In genomic region chr11:80628992-80629865, GRCm38 (mm10) we compare ENCODE assay signal across 28 mouse cellular contexts.
DNase-seq lines count a peak whose midpoint lies in the region; ATAC-seq and TF ChIP-seq lines count a peak whose summit lies in the region.
"Had no signal": no experiment of that assay in that cellular context is flagged by ENCODE, and none has a peak within 500 bp of the region (broad histone marks: within the 10 kb centered on the region; RNA-seq: fewer than 3 reads in every experiment).

No protein-coding gene starts in this region.

- whole genome bisulfite sequencing in intestine, embryonic 16.5 days, result 86% methylated on average over 10 of the region's 10 CpGs
- WGBS in intestine, embryonic 15.5 days, result 85% methylated on average over 10 of the region's 10 CpGs
- 84% methylated on average over 10 of the region's 10 CpGs for WGBS in stomach, postnatal 0 days

- no peak overlapping the region for H3K9ac ChIP-seq in intestine, embryonic 16.5 days (ENCODE audit: low read depth, low read length)
- no peak overlapping the region for H3K9ac ChIP-seq in intestine, embryonic 15.5 days
- H3K9ac ChIP-seq in stomach, postnatal 0 days (ENCODE audit: low read length), result no peak overlapping the region
- H3K9ac ChIP-seq: embryonic facial prominence, embryonic 13.5 days; heart, embryonic 13.5 days; hindbrain, embryonic 14.5 days; liver, embryonic 14.5 days; stomach, embryonic 15.5 days had no signal

- in situ Hi-C loops in Patski (cut with MboI; ENCODE audit: low pct_unique_long_range_greater_than_20kb), result no loop called here

- DNase-seq in lung, postnatal 10 days, result peak; percentile 10
- no peak for DNase-seq in lung, postnatal 25 days (ENCODE audit: low spot score)
- DNase-seq in Patski (ENCODE audit: low read depth, low spot score), result peak; percentile 42
- peak; percentile 25 for DNase-seq in stomach, postnatal 0 days (ENCODE audit: low spot score)
- no peak for DNase-seq in left cerebral cortex, adult 9 months (ENCODE audit: low spot score in 2 of 2)
- no peak for DNase-seq in right cerebral cortex, postnatal 36 days (ENCODE audit: low spot score in 2 of 2)
- DNase-seq: adrenal gland, postnatal 25 days; cerebellum, adult 18-20 months; cerebellum, postnatal 10 days; gastrocnemius, adult 2 months; gastrocnemius, postnatal 36 days; heart, adult 18-20 months; heart, postnatal 10 days; kidney, adult 2 months; kidney, postnatal 4 days; layer of hippocampus, adult 9-11 months; liver; midbrain, embryonic 14.5 days; thymus, postnatal 14 days had no signal

- no peak for TF ChIP-seq EP300 in stomach, postnatal 0 days (optimal IDR thresholded peaks at IDR 0.05)

- ATAC-seq in intestine, embryonic 16.5 days, result peak; percentile 38; the same call in 1 of the 2 replicates
- no peak for ATAC-seq in intestine, embryonic 15.5 days
- peak; percentile 54 for ATAC-seq in Patski
- peak; percentile 86 for ATAC-seq in stomach, postnatal 0 days (ENCODE audit: low FRiP score, low TSS enrichment)
- ATAC-seq: forebrain, embryonic 16.5 days had no signal

- H3K4me1 ChIP-seq in intestine, embryonic 16.5 days (ENCODE audit: control insufficient read depth, insufficient read depth, low read length), result no peaks in the 10 kb centered on the region
- H3K4me1 ChIP-seq in intestine, embryonic 15.5 days (replicated peaks), result no peaks in the 10 kb centered on the region
- H3K4me1 ChIP-seq in stomach, postnatal 0 days (replicated peaks; ENCODE audit: control insufficient read depth, insufficient read depth), result no peaks in the 10 kb centered on the region
- H3K4me1 ChIP-seq: embryonic facial prominence, embryonic 13.5 days; stomach, embryonic 15.5 days had no signal

- CTCF ChIA-PET in Patski (lab: Charles Lee), result interaction anchor here (1.3 kb wide), 1 partner anchor 250 kb away, joined by 3 read pairs; no protein-coding TSS in a partner anchor

- H3K27me3 ChIP-seq in intestine, embryonic 16.5 days (replicated peaks; ENCODE audit: control insufficient read depth, insufficient read depth, low read length), result no peaks in the 10 kb centered on the region
- no peaks in the 10 kb centered on the region for H3K27me3 ChIP-seq in intestine, embryonic 15.5 days (replicated peaks)
- H3K27me3 ChIP-seq in Patski, result no peaks in the 10 kb centered on the region
- no peaks in the 10 kb centered on the region for H3K27me3 ChIP-seq in stomach, postnatal 0 days (ENCODE audit: control insufficient read depth, insufficient read depth, low read length)
- H3K27me3 ChIP-seq: embryonic facial prominence, embryonic 13.5 days; heart, embryonic 13.5 days; stomach, embryonic 15.5 days had no signal

- H3K36me3 ChIP-seq in intestine, embryonic 16.5 days (ENCODE audit: control insufficient read depth, insufficient read depth, low read length), result no peaks in the 10 kb centered on the region
- H3K36me3 ChIP-seq in intestine, embryonic 15.5 days, result no peaks in the 10 kb centered on the region
- no peaks in the 10 kb centered on the region for H3K36me3 ChIP-seq in stomach, postnatal 0 days (ENCODE audit: control insufficient read depth, insufficient read depth, low read length)
- H3K36me3 ChIP-seq: embryonic facial prominence, embryonic 13.5 days; heart, embryonic 13.5 days; stomach, embryonic 15.5 days had no signal

- POLR2A ChIA-PET in Patski (lab: Charles Lee), result no interaction called here

- H3K4me3 ChIP-seq in intestine, embryonic 16.5 days (ENCODE audit: low read length), result no peak overlapping the region
- no peak overlapping the region for H3K4me3 ChIP-seq in intestine, embryonic 15.5 days (replicated peaks)
- no peak overlapping the region for H3K4me3 ChIP-seq in stomach, postnatal 0 days (ENCODE audit: low read depth, low read length)
- H3K4me3 ChIP-seq: embryonic facial prominence, embryonic 13.5 days; gastrocnemius, adult 2 months; heart, embryonic 13.5 days; stomach, embryonic 15.5 days had no signal

- TF ChIP-seq CTCF in Patski (IDR thresholded peaks at IDR 0.05), result no peak
- no peak for TF ChIP-seq CTCF in stomach, postnatal 0 days (IDR thresholded peaks at IDR 0.05; ENCODE audit: low read depth)

- H3K4me2 ChIP-seq in intestine, embryonic 16.5 days (ENCODE audit: low read depth, low read length), result no peak overlapping the region
- H3K4me2 ChIP-seq in intestine, embryonic 15.5 days (replicated peaks), result no peak overlapping the region
- H3K4me2 ChIP-seq in stomach, postnatal 0 days (replicated peaks; ENCODE audit: low read depth), result no peak overlapping the region
- H3K4me2 ChIP-seq: embryonic facial prominence, embryonic 13.5 days; heart, embryonic 13.5 days; hindbrain, embryonic 14.5 days; stomach, embryonic 15.5 days had no signal

- H3K27ac ChIP-seq in intestine, embryonic 16.5 days (ENCODE audit: low read length), result no peak overlapping the region
- H3K27ac ChIP-seq in intestine, embryonic 15.5 days, result no peak overlapping the region
- H3K27ac ChIP-seq in stomach, postnatal 0 days (replicated peaks), result no peak overlapping the region
- H3K27ac ChIP-seq: embryonic facial prominence, embryonic 13.5 days; gastrocnemius, adult 2 months; heart, embryonic 13.5 days; hindbrain, embryonic 14.5 days; liver, embryonic 14.5 days; macrophage; stomach, embryonic 15.5 days had no signal

- H3K9me3 ChIP-seq in intestine, embryonic 16.5 days (ENCODE audit: control insufficient read depth, low read length), result no peaks in the 10 kb centered on the region
- H3K9me3 ChIP-seq in intestine, embryonic 15.5 days, result no peaks in the 10 kb centered on the region
- H3K9me3 ChIP-seq in stomach, postnatal 0 days (ENCODE audit: control insufficient read depth, low read length), result no peaks in the 10 kb centered on the region
- H3K9me3 ChIP-seq: embryonic facial prominence, embryonic 13.5 days; heart, embryonic 13.5 days; stomach, embryonic 15.5 days had no signal

Comparison
In these comparisons a context has a peak if more than half of its experiments do, and no peak if none do; other contexts are left out.
1. DNase-seq: peak in lung, postnatal 10 days (single experiment), Patski (single experiment) and stomach, postnatal 0 days (single experiment); none in lung, postnatal 25 days (single experiment), left cerebral cortex, adult 9 months (0 of 2) and right cerebral cortex, postnatal 36 days (0 of 2).